Mouse (Mus musculus) G1E (cell line): ENCODE data around the gene Tbl1x. TPM values are rescaled to one million over a fixed set of nuclear protein-coding genes. Genes with fewer than 3 reads are reported as not detected.

Experiments
- ATAC-seq: 2 replicates; pipeline ENCODE4 v1.8.0; 2016; ENCODE audit warnings: mild to moderate bottlenecking; ENCODE audit not compliant: insufficient number of reproducible peaks, poor library complexity, low FRiP score, severe bottlenecking; ENCODE audit errors: extremely low read depth
- DNase-seq: peaks from one replicate; pipeline ENCODE4 v3.0.0; 2012; ENCODE audit warnings: low spot score
- H3K27me3 ChIP-seq: 2 replicates; pipeline ENCODE4 v1.6.1; 2012; ENCODE audit warnings: mild to moderate bottlenecking, low read length, inconsistent platforms; ENCODE audit not compliant: insufficient read depth
- H3K36me3 ChIP-seq: replicated peaks from 2 replicates; pipeline ENCODE3; 2012; ENCODE audit warnings: mild to moderate bottlenecking, inconsistent platforms
- H3K4me1 ChIP-seq: 2 replicates; pipeline ENCODE4 v1.6.1; 2012; ENCODE audit warnings: low read depth, low read length, inconsistent platforms, mixed read lengths; ENCODE audit not compliant: insufficient read depth
- H3K4me3 ChIP-seq: 2 replicates; pipeline ENCODE4 v1.5.1; 2012; ENCODE audit warnings: low read depth, mild to moderate bottlenecking, inconsistent platforms, low read length, moderate library complexity, mixed read lengths
- H3K9me3 ChIP-seq: replicated peaks from 2 replicates; pipeline ENCODE4 v1.6.1; 2012; ENCODE audit warnings: inconsistent platforms
- CTCF ChIP-seq: IDR thresholded peaks from 2 replicates; pipeline ENCODE4 v1.5.1; 2012; ENCODE audit warnings: low read depth, low read length, inconsistent platforms, mixed read lengths
- GATA1 ChIP-seq: IDR thresholded peaks from 2 replicates; pipeline ENCODE4 v1.6.1; 2012; ENCODE audit warnings: borderline replicate concordance, low read length, inconsistent platforms, mixed read lengths
- GATA2 ChIP-seq: IDR thresholded peaks from 2 replicates; pipeline ENCODE4 v1.6.1; 2012; ENCODE audit warnings: low read depth, low read length, inconsistent platforms, borderline replicate concordance
- POLR2AphosphoS5 ChIP-seq: IDR thresholded peaks from 2 replicates; pipeline ENCODE4 v1.6.1; 2012; ENCODE audit warnings: low read depth, low read length, inconsistent platforms; ENCODE audit not compliant: insufficient replicate concordance
- TAL1 ChIP-seq: conservative IDR thresholded peaks from 2 replicates; pipeline ENCODE4 v1.6.1; 2012; ENCODE audit warnings: low read depth, low read length, inconsistent platforms, mixed read lengths
- polyA plus RNA-seq: library from polyadenylated mRNA; stranded (reverse); fragments of >175 nt; gene quantifications from 2 replicates; pipeline ENCODE4 v1.2.3, GENCODE M21; 2012
- total RNA-seq, 2 experiments: library from RNA; stranded (forward) in 1 of 2; stranded (reverse) in 1 of 2; fragments of 200-1000 nt in 1 of 2; fragments of >200 nt in 1 of 2; fragmentation: Nextera tagmentation in 1 of 2; gene quantifications; 2 replicates each; pipeline ENCODE4 v1.2.3; 2014 to 2017

Tbl1x gene
- total and polyA plus RNA-seq, 3 experiments: 6.5 to 141 (median 45.3) TPM

DNA sequence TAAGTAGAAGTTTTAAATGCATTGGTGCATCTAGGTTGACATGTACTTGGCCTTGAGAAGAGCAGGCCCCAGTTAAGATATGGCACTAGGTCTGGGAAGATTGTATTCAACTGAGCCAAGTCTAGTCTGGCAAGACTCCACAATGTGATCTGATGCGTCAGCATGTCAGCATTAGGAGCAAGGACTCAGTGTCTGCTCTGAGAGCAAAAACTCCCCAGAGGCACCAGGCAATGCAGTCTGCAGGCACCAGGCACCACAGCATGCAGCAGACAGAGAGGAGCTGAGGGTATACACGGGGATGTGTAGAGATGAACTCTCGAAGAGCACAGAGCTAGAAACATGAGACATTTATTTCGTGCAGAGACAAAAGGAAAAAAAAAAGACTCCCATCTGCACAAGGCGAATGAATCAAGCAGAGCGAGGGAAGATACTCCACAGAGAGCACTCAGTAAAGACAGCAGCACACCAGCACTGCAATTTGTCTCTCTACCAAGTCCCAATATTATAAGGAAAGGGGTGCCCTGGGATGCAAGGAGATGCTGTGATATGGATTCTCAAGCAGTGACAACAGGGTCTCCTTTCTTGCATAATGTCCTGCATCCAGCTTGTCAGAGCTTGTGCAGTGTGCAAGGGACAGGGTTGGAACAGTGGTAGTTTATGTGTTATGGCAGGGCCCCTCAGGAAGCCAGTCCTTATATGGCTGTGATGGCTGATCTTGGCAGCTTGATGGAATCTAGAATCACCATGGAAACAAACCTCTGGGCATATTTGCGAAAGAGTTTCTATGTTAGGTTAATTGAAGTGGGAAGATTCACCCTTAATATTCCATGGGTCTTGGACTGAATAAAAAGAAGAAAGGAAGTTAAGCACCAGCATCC lies 22.7 kb upstream of the Tbl1x start:
- DNase-seq: no peak
- ATAC-seq: no peak
- Histone ChIP-seq H3K4me1 (no peaks in the 10 kb centered on the region), H3K9me3 (no peaks in the 10 kb centered on the region), H3K36me3 (no peaks in the 10 kb centered on the region), H3K4me3 (no peak overlapping the region), H3K27me3 (peaks cover 4% of the 10 kb centered on the region; the same call in 1 of the 2 replicates)
- TF ChIP-seq GATA2: no peak
- TF ChIP-seq TAL1: no peak
- TF ChIP-seq GATA1: no peak
- no peak for TF ChIP-seq CTCF
- TF ChIP-seq POLR2AphosphoS5: no peak

DNA sequence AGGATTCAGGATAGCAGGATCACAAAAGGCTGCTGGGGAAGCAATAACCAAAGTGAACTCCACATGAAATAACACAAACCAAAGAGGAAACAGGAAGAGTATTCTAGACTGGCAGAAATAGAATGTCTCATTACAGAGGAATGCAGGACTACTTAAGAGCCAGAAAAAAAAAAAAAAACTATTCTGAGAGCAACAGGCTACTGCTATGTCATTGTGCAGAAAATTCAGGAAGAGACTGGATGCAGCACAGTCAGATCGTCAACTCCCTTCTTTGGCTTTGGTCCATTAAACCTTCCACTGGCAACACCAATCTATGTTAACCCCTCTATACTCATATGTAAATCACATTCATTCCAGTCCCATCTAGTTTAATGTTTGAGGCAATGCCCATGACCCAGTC lies 20.7 kb upstream of the Tbl1x start:
- TF ChIP-seq POLR2AphosphoS5 (no peak), CTCF (no peak)
- Histone ChIP-seq H3K4me1 (no peaks in the 10 kb centered on the region), H3K4me3 (no peak overlapping the region), H3K36me3 (no peaks in the 10 kb centered on the region), H3K9me3 (no peaks in the 10 kb centered on the region), H3K27me3 (peaks cover 4% of the 10 kb centered on the region; the same call in 1 of the 2 replicates)
- DNase-seq (no peak), ATAC-seq (no peak)

DNA sequence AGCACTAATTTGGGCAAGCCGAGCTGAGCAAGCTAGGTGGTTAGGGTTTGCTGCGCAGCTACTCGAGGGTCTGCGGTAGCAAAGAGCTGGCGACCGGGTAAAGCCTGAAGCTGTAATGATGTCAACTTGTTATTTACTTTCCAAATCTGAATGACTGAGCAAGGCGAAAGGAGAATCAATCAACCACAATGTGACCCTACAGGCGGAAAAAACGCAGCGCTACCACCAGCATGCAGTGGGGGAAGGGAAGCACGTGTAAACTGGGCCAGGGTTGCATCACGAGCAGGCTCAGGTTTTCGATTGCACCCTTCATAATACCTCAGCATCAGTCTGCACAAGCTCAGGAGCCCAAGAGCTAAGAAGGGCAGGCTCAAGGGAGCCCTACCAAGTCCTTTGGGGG lies 1.7 kb upstream of the Tbl1x start:
- Histone ChIP-seq H3K4me1 (peaks cover 7% of the 10 kb centered on the region; the same call in 1 of the 2 replicates), H3K27me3 (no peaks in the 10 kb centered on the region), H3K9me3 (no peaks in the 10 kb centered on the region), H3K36me3 (no peaks in the 10 kb centered on the region), H3K4me3 (peak overlapping the region; percentile 60; the same call in 1 of the 2 replicates)
- TF ChIP-seq CTCF (no peak), TAL1 (no peak), GATA2 (no peak), GATA1 (no peak), POLR2AphosphoS5 (no peak)
- DNase-seq: peak; percentile 34
- peak; percentile 56 for ATAC-seq

DNA sequence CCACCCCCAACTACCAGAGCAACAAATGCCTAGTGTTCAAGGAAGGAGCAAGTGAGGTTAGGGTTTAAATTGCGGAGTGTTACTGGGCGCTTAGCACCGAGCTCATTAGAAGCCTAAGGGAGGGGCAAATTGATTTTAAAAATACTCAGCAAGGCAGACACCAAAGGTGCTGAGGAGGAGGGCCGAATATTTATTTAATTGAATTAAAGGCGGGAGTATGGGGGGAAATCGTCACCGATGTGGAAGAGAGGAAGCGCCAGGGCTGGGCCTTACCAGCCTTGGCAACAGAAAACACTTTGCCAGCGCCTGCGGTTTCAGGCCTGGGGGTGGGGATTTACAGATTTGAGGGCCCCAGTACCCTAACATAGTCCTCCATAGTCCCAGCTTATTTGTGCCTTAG lies 1.0 kb upstream of the Tbl1x start:
- H3K9me3 ChIP-seq: no peaks in the 10 kb centered on the region
- ATAC-seq (peak; percentile 7), DNase-seq (no peak)
- H3K4me3 ChIP-seq: peak overlapping the region; percentile 76
- H3K4me1 ChIP-seq: peaks cover 7% of the 10 kb centered on the region; the same call in 1 of the 2 replicates
- H3K36me3 ChIP-seq: no peaks in the 10 kb centered on the region
- H3K27me3 ChIP-seq: no peaks in the 10 kb centered on the region
- TF ChIP-seq GATA1 (no peak), GATA2 (no peak), TAL1 (no peak), POLR2AphosphoS5 (no peak)

DNA sequence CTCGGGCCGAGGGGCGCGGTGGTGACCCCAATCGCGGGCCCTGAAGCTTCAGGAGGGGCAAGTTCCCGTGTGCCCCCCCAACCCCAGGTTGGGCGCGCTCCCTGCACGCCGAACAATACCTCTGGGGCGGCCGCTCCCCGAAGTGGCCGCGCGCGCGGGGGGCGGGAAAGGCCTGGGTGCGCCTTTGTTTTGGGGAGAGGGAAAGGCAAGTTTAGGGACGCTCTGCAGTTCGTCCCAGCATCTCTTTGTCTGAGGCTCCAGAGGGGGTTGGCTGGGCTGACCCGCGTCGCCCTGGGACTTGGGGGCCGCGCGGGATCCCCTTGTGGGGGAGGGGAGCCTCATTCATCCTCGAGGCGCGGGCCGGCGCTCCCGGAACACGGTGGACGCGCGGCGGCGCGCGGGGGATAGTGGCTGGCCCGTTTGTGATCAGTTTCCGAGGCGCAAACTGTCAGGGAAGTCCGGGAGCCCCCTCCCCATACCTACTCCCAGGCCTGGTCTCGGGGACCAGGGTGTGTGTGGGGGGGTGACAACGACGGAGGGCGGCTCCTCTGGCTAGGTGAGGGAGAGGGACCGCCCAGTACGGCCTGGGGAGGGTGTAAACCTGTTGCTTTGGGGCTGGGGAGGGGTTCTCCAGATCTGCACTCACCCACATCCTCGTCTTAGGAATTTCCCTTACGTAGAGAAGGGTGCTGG lies 634 bp downstream of the Tbl1x start:
- Histone ChIP-seq H3K4me1 (peaks cover 12% of the 10 kb centered on the region), H3K36me3 (peaks cover 3% of the 10 kb centered on the region), H3K4me3 (peak overlapping the region; percentile 76), H3K27me3 (no peaks in the 10 kb centered on the region), H3K9me3 (no peaks in the 10 kb centered on the region)
- TF ChIP-seq GATA2 (no peak), TAL1 (no peak), GATA1 (no peak), CTCF (no peak), POLR2AphosphoS5 (no peak)
- DNase-seq: no peak
- no peak for ATAC-seq

DNA sequence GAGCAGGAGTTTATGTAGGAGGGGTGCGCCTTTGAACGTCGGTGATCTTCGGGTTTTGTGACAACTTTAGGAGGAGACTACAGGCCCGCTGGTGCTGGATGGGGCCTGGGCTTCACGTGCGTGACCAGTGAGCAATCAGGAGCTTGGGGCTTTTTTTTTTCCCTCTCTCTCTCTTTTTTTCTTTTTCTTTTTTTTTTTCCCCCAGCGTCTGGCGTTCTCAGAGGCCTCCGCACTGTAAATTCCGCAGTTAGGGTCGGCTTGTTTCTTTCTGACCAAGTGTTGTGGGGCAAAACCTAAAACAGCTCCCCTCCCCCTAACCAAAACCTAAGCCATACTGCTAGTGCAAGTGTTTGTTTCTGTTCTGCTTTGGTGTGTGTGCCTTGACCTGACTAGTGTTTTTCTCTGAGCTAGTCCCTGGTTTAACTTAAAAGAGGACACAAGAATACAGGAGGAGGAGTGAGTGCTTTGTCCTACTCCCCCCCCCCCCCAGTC lies 1.2 kb downstream of the Tbl1x start:
- DNase-seq (no peak), ATAC-seq (no peak)
- Histone ChIP-seq H3K9me3 (no peaks in the 10 kb centered on the region), H3K4me3 (peak overlapping the region; percentile 76), H3K36me3 (peaks cover 3% of the 10 kb centered on the region), H3K4me1 (peaks cover 12% of the 10 kb centered on the region), H3K27me3 (no peaks in the 10 kb centered on the region)
- TF ChIP-seq CTCF: no peak
- TF ChIP-seq GATA2: no peak
- no peak for TF ChIP-seq TAL1
- TF ChIP-seq POLR2AphosphoS5: no peak
- no peak for TF ChIP-seq GATA1
